Mouse (Mus musculus): Measurements from ENCODE around the gene Sf3a3.

Gene Sf3a3

GRCm38 (mm10) chr4:124741376-124742343 lies 27.1 kb downstream of the Sf3a3 start, which contains the start of gene Inpp5b:
Gene Inpp5b (plus strand): TSS chr4:124741850.
- peak; percentile 86 for DNase-seq

GRCm38 (mm10) chr4:124742839-124743238 lies 28.3 kb downstream of the Sf3a3 start:
- no peak for DNase-seq

GRCm38 (mm10) chr4:124746577-124746976 lies 32.0 kb downstream of the Sf3a3 start:
- no peak for DNase-seq

DNA sequence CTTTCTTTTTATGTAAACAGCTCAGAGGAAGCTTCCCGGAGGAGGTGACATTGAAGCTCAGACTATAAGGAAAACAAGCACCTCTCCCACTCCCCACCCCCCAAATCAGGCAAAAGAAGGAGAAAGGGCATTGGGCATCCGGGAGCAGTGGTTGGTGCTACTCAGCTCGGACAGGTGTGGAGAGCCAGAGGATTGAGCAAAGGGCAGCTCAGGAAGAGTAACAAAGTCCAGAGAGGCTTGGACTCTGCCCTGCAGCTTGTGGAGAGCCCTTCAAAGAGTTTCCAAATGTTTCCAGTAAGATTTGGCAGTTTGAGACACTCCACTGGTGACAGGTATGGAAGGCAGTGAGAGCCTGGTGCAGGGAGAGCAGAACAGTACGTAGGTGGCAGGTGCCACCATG lies 33.3 kb downstream of the Sf3a3 start:
- DNase-seq: no peak

DNA sequence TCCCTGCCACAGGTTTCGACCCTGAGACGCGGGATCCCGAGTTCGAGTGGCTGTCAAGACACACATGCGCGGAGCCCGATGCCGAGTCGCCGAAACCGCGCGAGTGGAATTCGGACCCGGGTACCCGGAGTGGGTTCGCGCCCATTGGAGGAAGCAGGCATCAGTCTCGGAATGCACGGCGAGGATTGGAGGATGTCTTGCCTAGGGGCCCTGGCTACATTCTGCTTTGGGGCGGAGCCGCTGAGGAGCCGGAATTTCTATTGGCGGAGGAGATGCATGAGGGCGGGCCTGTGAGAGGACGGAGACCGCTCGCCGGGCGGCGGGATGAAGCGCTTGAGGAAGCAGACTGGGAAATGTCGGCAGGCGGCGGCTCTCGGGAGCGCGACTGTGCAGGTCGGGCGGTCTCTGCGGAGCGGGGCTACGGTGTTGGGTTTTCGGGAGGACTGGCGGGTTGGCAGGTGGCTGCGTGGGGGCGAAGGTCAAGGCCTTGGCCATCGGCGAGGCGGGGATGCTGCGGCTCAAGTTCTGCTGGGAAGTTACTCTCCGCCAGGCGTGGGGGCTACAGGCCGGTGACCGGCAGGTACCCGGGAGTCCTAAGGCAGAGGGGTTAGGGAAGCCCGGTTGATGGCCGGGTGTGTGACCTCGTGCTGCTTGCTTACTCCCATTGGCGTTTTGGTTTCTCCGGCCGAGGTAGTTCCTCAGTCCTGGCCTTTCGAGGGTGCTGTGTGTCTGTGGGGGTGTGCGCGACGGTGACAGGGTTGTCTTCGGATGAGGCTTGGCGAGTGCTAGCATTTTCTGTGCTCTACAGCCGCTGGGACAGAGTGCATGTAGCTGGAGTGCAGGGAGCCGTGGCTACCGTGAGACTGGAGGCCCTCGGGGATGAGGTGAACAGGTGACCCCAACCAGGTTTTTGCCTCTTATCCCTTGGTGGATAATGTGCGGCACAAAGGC lies 37.0 kb downstream of the Sf3a3 start:
- DNase-seq: peak; percentile 98

- DNase-seq: no peak
Measured at GRCm38 (mm10) chr4:124752281-124753199, 38.0 kb downstream of the Sf3a3 start.

GRCm38 (mm10) chr4:124755526-124755925 lies 41.0 kb downstream of the Sf3a3 start:
- DNase-seq: no peak

GRCm38 (mm10) chr4:124759305-124759811 lies 44.8 kb downstream of the Sf3a3 start:
- DNase-seq: no peak

- DNase-seq: no peak
Measured at GRCm38 (mm10) chr4:124761201-124761600, 46.6 kb downstream of the Sf3a3 start.

- DNase-seq: no peak
Measured at GRCm38 (mm10) chr4:124762858-124763452, 48.4 kb downstream of the Sf3a3 start.

DNA sequence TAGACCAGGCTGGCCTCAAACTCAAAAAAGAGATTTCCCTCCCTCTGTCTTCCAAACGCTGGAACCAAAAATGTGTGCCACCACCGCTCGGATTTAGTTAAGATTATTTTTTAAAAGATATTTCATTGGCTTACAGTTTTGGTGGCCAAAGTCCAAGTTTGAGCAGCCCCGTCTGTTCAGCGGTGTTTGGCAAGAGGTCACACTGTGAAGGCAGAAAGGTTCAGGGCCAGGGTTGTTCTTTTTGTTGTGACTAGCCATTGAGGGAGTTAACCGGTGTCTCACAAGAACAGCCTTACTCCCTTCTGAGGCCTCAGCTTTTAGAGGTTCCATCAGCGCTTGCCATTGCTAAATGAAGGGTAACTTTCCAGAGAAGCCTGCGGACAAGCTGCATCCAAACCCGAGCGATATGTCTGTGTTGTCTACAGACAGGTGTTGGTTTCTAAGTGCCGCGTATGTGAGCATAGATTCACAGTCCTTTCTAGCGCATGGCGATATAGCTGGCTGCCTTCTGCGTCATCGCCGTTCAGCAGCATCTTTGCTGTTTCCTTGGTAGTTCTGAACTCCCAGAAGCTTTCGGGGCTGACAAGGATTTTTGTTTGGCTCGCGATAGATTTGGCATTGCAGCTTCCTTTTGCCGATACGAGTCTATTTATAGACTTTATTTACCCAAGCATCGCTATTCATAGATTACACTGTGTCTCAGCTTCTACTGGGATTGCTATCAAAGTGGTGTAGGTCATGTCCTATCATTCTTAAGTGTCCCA lies 51.4 kb downstream of the Sf3a3 start:
- peak; percentile 57 for DNase-seq

GRCm38 (mm10) chr4:124766566-124766940 lies 52.0 kb downstream of the Sf3a3 start:
- DNase-seq: no peak

DNA sequence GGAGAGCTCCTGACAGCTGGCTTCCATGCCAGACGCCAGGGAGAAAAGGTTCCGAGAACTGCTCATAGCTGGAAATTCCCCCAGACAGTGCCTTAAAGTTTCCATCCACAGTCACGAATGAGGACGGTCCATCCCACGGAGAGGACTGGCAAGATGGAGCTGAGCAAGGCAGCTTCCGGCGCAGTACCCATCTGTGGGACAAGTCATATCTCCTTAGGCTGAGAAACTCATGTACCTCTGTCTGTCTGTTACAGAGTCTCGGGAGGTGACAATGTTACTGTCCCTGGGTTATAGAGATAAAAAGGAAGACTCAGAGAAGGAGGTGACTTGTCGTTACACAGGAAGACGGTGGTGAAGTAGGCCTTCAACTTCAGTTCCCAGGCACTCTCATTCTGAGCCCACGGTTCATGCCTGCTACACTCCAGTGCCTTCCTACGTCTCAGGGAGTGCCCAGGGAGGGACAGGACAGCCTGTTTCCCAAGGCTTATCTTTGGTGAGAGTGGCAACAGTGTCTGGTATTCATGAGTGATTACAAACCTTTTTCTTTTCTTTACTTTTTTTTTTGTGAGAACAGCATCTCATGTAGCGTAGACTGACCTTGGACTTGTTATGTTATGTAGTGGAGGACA lies 54.5 kb downstream of the Sf3a3 start:
- DNase-seq: peak; percentile 21

DNA sequence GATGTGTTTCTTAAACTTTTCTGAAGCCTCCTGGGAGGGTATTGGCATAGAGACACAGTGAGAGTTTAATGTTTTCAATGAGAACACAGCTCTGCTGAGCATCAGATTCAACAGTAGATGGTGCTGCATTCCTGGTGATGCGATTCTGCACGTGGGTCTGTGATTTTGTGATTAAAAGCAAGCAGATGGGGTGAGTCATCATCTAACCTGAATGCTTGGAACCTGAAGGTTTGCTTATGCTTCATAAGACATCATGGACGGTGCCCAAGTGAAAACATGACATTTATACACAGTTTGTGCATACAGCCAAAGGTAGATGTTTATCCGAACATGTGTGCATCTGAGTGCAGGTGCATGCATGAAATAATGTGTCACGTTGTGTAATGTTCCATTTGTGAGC lies 56.0 kb downstream of the Sf3a3 start:
- peak; percentile 24 for DNase-seq

DNA sequence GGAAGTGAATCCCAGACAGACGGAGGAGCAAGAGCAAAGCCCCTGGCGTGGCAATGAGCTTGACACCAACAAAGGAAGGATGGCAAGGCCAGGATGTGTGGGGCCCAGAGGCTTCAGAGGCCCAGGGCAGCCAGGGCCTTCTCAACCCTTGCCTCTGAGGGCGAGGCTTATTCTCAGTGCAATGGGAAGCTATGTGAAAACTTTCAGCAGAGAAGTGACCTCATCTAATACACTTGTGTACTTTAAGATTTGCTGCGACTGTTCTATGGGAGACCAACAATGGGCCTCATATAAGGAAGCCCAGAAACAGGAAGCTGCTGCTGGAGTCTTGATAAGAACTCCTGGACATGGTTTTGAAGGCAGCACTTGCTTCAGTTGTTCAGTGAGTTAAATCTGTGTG lies 57.5 kb downstream of the Sf3a3 start:
- DNase-seq: no peak

- DNase-seq: no peak
Measured at GRCm38 (mm10) chr4:124773449-124773848, 58.9 kb downstream of the Sf3a3 start.

- no peak for DNase-seq
Measured at GRCm38 (mm10) chr4:124773995-124774394, 59.4 kb downstream of the Sf3a3 start.

- no peak for DNase-seq
Measured at GRCm38 (mm10) chr4:124774429-124774828, 59.9 kb downstream of the Sf3a3 start.

GRCm38 (mm10) chr4:124781361-124781760 lies 66.8 kb downstream of the Sf3a3 start:
- DNase-seq: no peak
